Mouse (Mus musculus) liver, embryonic 13.5 days (tissue): Measurements from ENCODE around the gene Nfe2l2. TPM values are rescaled to one million over a fixed set of nuclear protein-coding genes. Genes with fewer than 3 reads are reported as not detected.

ENCODE experiments used
- ATAC-seq: fragments of 200-750 bp; cut with Nextera tagmentation; 2 replicates; pipeline ENCODE4 v1.8.0; 2017; ENCODE audit warnings: low read depth, mild to moderate bottlenecking, moderate number of reproducible peaks, moderate library complexity
- DNase-seq: peaks from one replicate; pipeline ENCODE4 v3.0.0; 2022
- H3K27ac ChIP-seq: fragments of 300-500 bp; sonication (generic); 2 replicates; pipeline ENCODE4 v1.5.1; 2015; ENCODE audit warnings: moderate library complexity, mild to moderate bottlenecking, inconsistent platforms
- H3K27me3 ChIP-seq: fragments of 300-500 bp; sonication (generic); 2 replicates; pipeline ENCODE4 v1.6.1; 2015; ENCODE audit warnings: mild to moderate bottlenecking, inconsistent platforms
- H3K36me3 ChIP-seq: fragments of 300-500 bp; sonication (generic); 2 replicates; pipeline ENCODE4 v1.6.1; 2015; ENCODE audit warnings: mild to moderate bottlenecking, inconsistent platforms
- H3K4me1 ChIP-seq: fragments of 300-500 bp; sonication (generic); replicated peaks from 2 replicates; pipeline ENCODE4 v1.6.1; 2015; ENCODE audit warnings: inconsistent platforms
- H3K4me2 ChIP-seq: fragments of 300-500 bp; sonication (generic); 2 replicates; pipeline ENCODE4 v1.6.1; 2015; ENCODE audit warnings: inconsistent platforms, mild to moderate bottlenecking, moderate library complexity
- H3K4me3 ChIP-seq: fragments of 300-500 bp; sonication (generic); replicated peaks from 2 replicates; pipeline ENCODE4 v1.5.1; 2015; ENCODE audit warnings: mild to moderate bottlenecking, inconsistent platforms
- H3K9ac ChIP-seq: fragments of 300-500 bp; sonication (generic); 2 replicates; pipeline ENCODE4 v1.6.1; 2015; ENCODE audit warnings: mild to moderate bottlenecking, inconsistent platforms
- H3K9me3 ChIP-seq: fragments of 300-500 bp; sonication (generic); replicated peaks from 2 replicates; pipeline ENCODE4 v1.6.1; 2016; ENCODE audit warnings: inconsistent platforms
- WGBS: fragments of 180-500 bp; shearing (Covaris S2); methylation state at CpG from one replicate; pipeline ENCODE4 v1.1.7; 2015; ENCODE audit not compliant: insufficient replicate concordance; 5-methylcytosine and 5-hydroxymethylcytosine counted together
- polyA plus RNA-seq: library from polyadenylated mRNA; unstranded; fragments of >200 nt; fragmentation: Nextera tagmentation; extraction: Ambion mirVana; gene quantifications from 2 replicates; pipeline ENCODE4 v1.2.1, GENCODE M21; 2015

The Nfe2l2 gene
- polyA plus RNA-seq, 1 experiment from 2014 or later: 44.6 TPM

GRCm38 (mm10) chr2:75731233-75731651 is 26.8 kb upstream of the Nfe2l2 start:
- 29% methylated on average over 5 of the region's 5 CpGs for WGBS
- no peak for DNase-seq

GRCm38 (mm10) chr2:75730052-75730451 is 25.6 kb upstream of the Nfe2l2 start:
- no peak overlapping the region for H3K4me2 ChIP-seq
- peaks cover 11% of the 10 kb centered on the region for H3K4me1 ChIP-seq
- no peak overlapping the region for H3K9ac ChIP-seq
- no peaks in the 10 kb centered on the region for H3K9me3 ChIP-seq
- ATAC-seq (no peak), DNase-seq (no peak)
- H3K4me3 ChIP-seq: no peak overlapping the region
- no peak overlapping the region for H3K27ac ChIP-seq
- H3K36me3 ChIP-seq: no peaks in the 10 kb centered on the region
- 72% methylated on average over 10 of the region's 10 CpGs for WGBS
- no peaks in the 10 kb centered on the region for H3K27me3 ChIP-seq

More at GRCm38 (mm10) chr2:75731233-75731651, 26.8 kb upstream of the Nfe2l2 start:
- H3K9ac ChIP-seq: no peak overlapping the region
- no peak for ATAC-seq
- peaks cover 11% of the 10 kb centered on the region for H3K4me1 ChIP-seq
- no peak overlapping the region for H3K4me3 ChIP-seq
- no peak overlapping the region for H3K27ac ChIP-seq
- no peak overlapping the region for H3K4me2 ChIP-seq
- H3K36me3 ChIP-seq: no peaks in the 10 kb centered on the region
- H3K9me3 ChIP-seq: no peaks in the 10 kb centered on the region
- no peaks in the 10 kb centered on the region for H3K27me3 ChIP-seq

GRCm38 (mm10) chr2:75724863-75725445 is 20.5 kb upstream of the Nfe2l2 start:
- Histone ChIP-seq H3K36me3 (no peaks in the 10 kb centered on the region), H3K4me3 (no peak overlapping the region), H3K9ac (no peak overlapping the region), H3K9me3 (no peaks in the 10 kb centered on the region), H3K27ac (no peak overlapping the region), H3K27me3 (no peaks in the 10 kb centered on the region), H3K4me2 (no peak overlapping the region), H3K4me1 (no peaks in the 10 kb centered on the region)
- no peak for ATAC-seq
- WGBS: 60% methylated on average over 5 of the region's 5 CpGs
- DNase-seq: no peak

GRCm38 (mm10) chr2:75723481-75723880 is 19.0 kb upstream of the Nfe2l2 start:
- 73% methylated on average over 8 of the region's 8 CpGs for WGBS
- H3K4me3 ChIP-seq: no peak overlapping the region
- no peak overlapping the region for H3K4me2 ChIP-seq
- no peak overlapping the region for H3K9ac ChIP-seq
- DNase-seq (no peak), ATAC-seq (no peak)
- no peaks in the 10 kb centered on the region for H3K4me1 ChIP-seq
- H3K9me3 ChIP-seq: no peaks in the 10 kb centered on the region
- H3K36me3 ChIP-seq: no peaks in the 10 kb centered on the region
- H3K27me3 ChIP-seq: no peaks in the 10 kb centered on the region
- H3K27ac ChIP-seq: no peak overlapping the region

GRCm38 (mm10) chr2:75722893-75723292 is 18.5 kb upstream of the Nfe2l2 start:
- ATAC-seq: no peak

GRCm38 (mm10) chr2:75720236-75721027 is 16.0 kb upstream of the Nfe2l2 start:
- H3K27me3 ChIP-seq: no peaks in the 10 kb centered on the region
- H3K4me1 ChIP-seq: peaks cover 11% of the 10 kb centered on the region; the same call in 1 of the 2 replicates
- H3K27ac ChIP-seq: no peak overlapping the region
- no peak overlapping the region for H3K4me2 ChIP-seq
- no peak overlapping the region for H3K9ac ChIP-seq
- WGBS: 57% methylated on average over 11 of the region's 11 CpGs
- no peak overlapping the region for H3K4me3 ChIP-seq
- ATAC-seq (no peak), DNase-seq (no peak)
- H3K9me3 ChIP-seq: no peaks in the 10 kb centered on the region
- no peaks in the 10 kb centered on the region for H3K36me3 ChIP-seq

More at GRCm38 (mm10) chr2:75722893-75723292, 18.5 kb upstream of the Nfe2l2 start:
- no peaks in the 10 kb centered on the region for H3K9me3 ChIP-seq
- H3K36me3 ChIP-seq: no peaks in the 10 kb centered on the region
- no peak overlapping the region for H3K4me3 ChIP-seq
- 59% methylated on average over 5 of the region's 5 CpGs for WGBS
- H3K4me2 ChIP-seq: no peak overlapping the region
- no peaks in the 10 kb centered on the region for H3K4me1 ChIP-seq
- no peak overlapping the region for H3K9ac ChIP-seq
- no peaks in the 10 kb centered on the region for H3K27me3 ChIP-seq
- DNase-seq: no peak
- H3K27ac ChIP-seq: no peak overlapping the region

GRCm38 (mm10) chr2:75719331-75719869 is 15.0 kb upstream of the Nfe2l2 start:
- Histone ChIP-seq H3K27me3 (no peaks in the 10 kb centered on the region), H3K9ac (no peak overlapping the region), H3K4me1 (peaks cover 11% of the 10 kb centered on the region; the same call in 1 of the 2 replicates), H3K36me3 (no peaks in the 10 kb centered on the region), H3K27ac (no peak overlapping the region), H3K4me3 (no peak overlapping the region), H3K4me2 (no peak overlapping the region), H3K9me3 (no peaks in the 10 kb centered on the region)
- ATAC-seq: no peak
- DNase-seq: no peak
- 68% methylated on average over 3 of the region's 3 CpGs for WGBS

GRCm38 (mm10) chr2:75716046-75717016 is 11.9 kb upstream of the Nfe2l2 start:
- Histone ChIP-seq H3K9ac (no peak overlapping the region), H3K4me3 (no peak overlapping the region), H3K9me3 (no peaks in the 10 kb centered on the region), H3K36me3 (no peaks in the 10 kb centered on the region), H3K27ac (no peak overlapping the region), H3K4me2 (no peak overlapping the region), H3K27me3 (no peaks in the 10 kb centered on the region), H3K4me1 (peaks cover 11% of the 10 kb centered on the region; the same call in 1 of the 2 replicates)
- WGBS: 63% methylated on average over 12 of the region's 12 CpGs
- DNase-seq (no peak), ATAC-seq (0 out of 2 replicates have a peak, but pooled peaks have one; percentile 34)

GRCm38 (mm10) chr2:75714766-75715165 is 10.3 kb upstream of the Nfe2l2 start:
- Histone ChIP-seq H3K4me2 (no peak overlapping the region), H3K4me1 (peaks cover 11% of the 10 kb centered on the region; the same call in 1 of the 2 replicates), H3K27ac (no peak overlapping the region), H3K27me3 (no peaks in the 10 kb centered on the region), H3K4me3 (no peak overlapping the region), H3K9me3 (no peaks in the 10 kb centered on the region), H3K36me3 (no peaks in the 10 kb centered on the region), H3K9ac (no peak overlapping the region)
- no peak for DNase-seq
- no peak for ATAC-seq
- 69% methylated on average over 4 of the region's 4 CpGs for WGBS

- H3K4me3 ChIP-seq: no peak overlapping the region
- H3K27ac ChIP-seq: no peak overlapping the region
- 0 out of 2 replicates have a peak, but pooled peaks cover 5% of the 10 kb centered on the region for H3K36me3 ChIP-seq
- WGBS: 75% methylated on average over 3 of the region's 3 CpGs
- H3K4me2 ChIP-seq: no peak overlapping the region
- H3K27me3 ChIP-seq: no peaks in the 10 kb centered on the region
- ATAC-seq (no peak), DNase-seq (no peak)
- peaks cover 5% of the 10 kb centered on the region; the same call in 1 of the 2 replicates for H3K9me3 ChIP-seq
- H3K9ac ChIP-seq: no peak overlapping the region
- H3K4me1 ChIP-seq: peaks cover 17% of the 10 kb centered on the region
Measured at GRCm38 (mm10) chr2:75713083-75713482, 8.6 kb upstream of the Nfe2l2 start.
